Mouse (Mus musculus) bone marrow macrophage, adult 2 months (primary cell): ENCODE measurements around the gene Kcnq1. TPM values are rescaled to one million over a fixed set of nuclear protein-coding genes. Genes with fewer than 3 reads are reported as not detected.

Experiments used
- H3K27ac ChIP-seq: 2 replicates; pipeline ENCODE4 v1.5.1; 2012; ENCODE audit warnings: low read depth, low read length; ENCODE audit not compliant: insufficient read depth
- H3K4me1 ChIP-seq: 2 replicates; pipeline ENCODE4 v1.6.1; 2012; ENCODE audit warnings: low read length; ENCODE audit not compliant: control insufficient read depth, insufficient read depth
- H3K4me3 ChIP-seq: 2 replicates; pipeline ENCODE4 v1.5.1; 2012; ENCODE audit warnings: mild to moderate bottlenecking, low read length, moderate library complexity; ENCODE audit not compliant: insufficient read depth
- CTCF ChIP-seq: IDR thresholded peaks from 2 replicates; pipeline ENCODE4 v1.5.1; 2012; ENCODE audit warnings: low read depth, mild to moderate bottlenecking, low read length, moderate library complexity
- POLR2A ChIP-seq: IDR thresholded peaks from 2 replicates; pipeline ENCODE4 v1.6.1; 2012; ENCODE audit warnings: mild to moderate bottlenecking, low read depth, low read length, borderline replicate concordance
- polyA plus RNA-seq: library from polyadenylated mRNA; stranded (reverse); fragments of >200 nt; gene quantifications from 2 replicates; pipeline ENCODE4 v1.2.4, GENCODE M21; 2012; ENCODE audit not compliant: missing spikeins, insufficient read depth, insufficient read length

Gene Kcnq1
- polyA plus RNA-seq, 1 experiment = not detected

- Histone ChIP-seq H3K4me1 (no peaks in the 10 kb centered on the region), H3K27ac (no peak overlapping the region), H3K4me3 (no peak overlapping the region)
- TF ChIP-seq POLR2A (no peak), CTCF (no peak)
Measured at GRCm38 (mm10) chr7:143437894-143438581, 331.9 kb downstream of the Kcnq1 start.

- no peaks in the 10 kb centered on the region for H3K4me1 ChIP-seq
- H3K4me3 ChIP-seq = no peak overlapping the region
- no peak for TF ChIP-seq CTCF
- no peak for TF ChIP-seq POLR2A
- H3K27ac ChIP-seq = no peak overlapping the region
Measured at GRCm38 (mm10) chr7:143438965-143439364, 332.8 kb downstream of the Kcnq1 start.

- TF ChIP-seq POLR2A = no peak
- no peak for TF ChIP-seq CTCF
- no peak overlapping the region for H3K27ac ChIP-seq
- H3K4me1 ChIP-seq = no peaks in the 10 kb centered on the region
- no peak overlapping the region for H3K4me3 ChIP-seq
Measured at GRCm38 (mm10) chr7:143444580-143444954, 338.4 kb downstream of the Kcnq1 start.

- Histone ChIP-seq H3K27ac (no peak overlapping the region), H3K4me3 (no peak overlapping the region), H3K4me1 (0 out of 2 replicates have a peak, but pooled peaks cover 2% of the 10 kb centered on the region)
- TF ChIP-seq CTCF (no peak), POLR2A (no peak)
Measured at GRCm38 (mm10) chr7:143444955-143445648, 338.9 kb downstream of the Kcnq1 start.

GRCm38 (mm10) chr7:143445651-143446460, 339.7 kb downstream of the Kcnq1 start:
- no peak for TF ChIP-seq CTCF
- no peak for TF ChIP-seq POLR2A
- Histone ChIP-seq H3K4me1 (0 out of 2 replicates have a peak, but pooled peaks cover 2% of the 10 kb centered on the region), H3K4me3 (no peak overlapping the region)

GRCm38 (mm10) chr7:143447130-143447529, 341.0 kb downstream of the Kcnq1 start:
- H3K27ac ChIP-seq = no peak overlapping the region
- TF ChIP-seq POLR2A = no peak
- TF ChIP-seq CTCF = no peak
- H3K4me1 ChIP-seq = 0 out of 2 replicates have a peak, but pooled peaks cover 2% of the 10 kb centered on the region
- H3K4me3 ChIP-seq = no peak overlapping the region

More at GRCm38 (mm10) chr7:143445651-143446460, 339.7 kb downstream of the Kcnq1 start:
- no peak overlapping the region for H3K27ac ChIP-seq

- no peaks in the 10 kb centered on the region for H3K4me1 ChIP-seq
- TF ChIP-seq POLR2A (no peak), CTCF (no peak)
- no peak overlapping the region for H3K4me3 ChIP-seq
- no peak overlapping the region for H3K27ac ChIP-seq
Measured at GRCm38 (mm10) chr7:143458963-143459331, 352.8 kb downstream of the Kcnq1 start.

- H3K27ac ChIP-seq = no peak overlapping the region
- no peak overlapping the region for H3K4me3 ChIP-seq
- TF ChIP-seq CTCF = no peak
- TF ChIP-seq POLR2A = no peak
- H3K4me1 ChIP-seq = no peaks in the 10 kb centered on the region
Measured at GRCm38 (mm10) chr7:143459332-143460211, 353.4 kb downstream of the Kcnq1 start.

- H3K4me3 ChIP-seq = peak overlapping the region; percentile 26
- no peak overlapping the region for H3K27ac ChIP-seq
- H3K4me1 ChIP-seq = no peaks in the 10 kb centered on the region
- TF ChIP-seq CTCF (no peak), POLR2A (no peak)
Measured at GRCm38 (mm10) chr7:143460217-143460834, 354.2 kb downstream of the Kcnq1 start.
